Mouse (Mus musculus) brain, embryonic 14.5 days (tissue): ENCODE results near the gene Sync. TPM values are rescaled to one million over a fixed set of nuclear protein-coding genes. Genes with fewer than 3 reads are reported as not detected.
A peak's percentile ranks its signal among the peaks of the same experiment; 100 is the strongest.

Experiments used
- DNase-seq: peaks from one replicate; pipeline ENCODE4 v3.0.0-alpha.2; 2011; ENCODE audit warnings: low read depth
- CTCF ChIP-seq: fragments of 200-500 bp; IDR thresholded peaks from 2 replicates; pipeline ENCODE4 v1.5.1; 2012; ENCODE audit warnings: inconsistent platforms, mild to moderate bottlenecking, moderate library complexity, borderline replicate concordance; ENCODE audit not compliant: insufficient read depth, insufficient read length; ENCODE audit errors: extremely low read depth
- POLR2A ChIP-seq: fragments of 200-500 bp; IDR thresholded peaks from 2 replicates; pipeline ENCODE4 v1.6.1; 2012; ENCODE audit warnings: mild to moderate bottlenecking, inconsistent platforms, borderline replicate concordance; ENCODE audit not compliant: poor library complexity, insufficient read depth, insufficient read length, severe bottlenecking; ENCODE audit errors: extremely low read depth
- polyA plus RNA-seq: library from polyadenylated mRNA; depleted of rRNA; stranded (reverse); fragments of >200 nt; gene quantifications from 2 replicates; pipeline ENCODE4 v1.2.3, GENCODE M21; 2012; rRNA removed

Sync gene
- polyA plus RNA-seq: 0.44 and 1.1 TPM in 2 replicates

GRCm38 (mm10) chr4:129287472-129287981 lies at the start of gene Sync:
TSS of gene Sync (plus strand) at chr4:129287617.
- DNase-seq: peak; percentile 25
- TF ChIP-seq CTCF (no peak), POLR2A (no peak)

- peak; percentile 64 for DNase-seq
- TF ChIP-seq CTCF: no peak
- no peak for TF ChIP-seq POLR2A
These were observed 49.5 kb upstream of the Sync start for GRCm38 (mm10) chr4:129237843-129238441.

GRCm38 (mm10) chr4:129238579-129239016 lies 48.8 kb upstream of the Sync start:
- DNase-seq: peak; percentile 57
- TF ChIP-seq CTCF (no peak), POLR2A (no peak)

DNA sequence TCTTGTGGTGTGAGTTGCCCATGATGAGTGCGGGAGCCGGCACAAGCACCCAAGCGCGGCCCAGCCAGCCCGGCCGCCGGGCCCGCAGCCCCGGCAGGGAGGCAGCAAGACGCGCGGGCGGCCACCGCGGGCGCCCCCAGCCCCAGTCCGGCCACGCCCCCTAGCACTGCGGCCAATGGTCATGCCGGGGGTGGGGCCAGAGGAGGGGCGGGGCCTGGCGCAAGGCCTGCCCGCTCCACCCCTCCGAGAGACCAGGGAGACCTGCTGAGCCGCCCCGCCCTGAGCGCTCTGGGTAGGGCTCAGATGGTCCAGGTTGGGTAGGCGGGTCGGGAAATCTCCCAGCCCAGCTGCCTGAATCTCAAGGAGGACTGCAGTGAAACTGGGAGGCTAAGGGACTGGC lies 48.3 kb upstream of the Sync start:
- TF ChIP-seq POLR2A (peak; percentile 84), CTCF (no peak)
- peak; percentile 91 for DNase-seq

- no peak for TF ChIP-seq POLR2A
- peak; percentile 64 for DNase-seq
These were observed 45.5 kb upstream of the Sync start for GRCm38 (mm10) chr4:129241898-129242297.

GRCm38 (mm10) chr4:129242327-129242726 lies 45.1 kb upstream of the Sync start:
- TF ChIP-seq CTCF (no peak), POLR2A (no peak)
- no peak for DNase-seq

DNA sequence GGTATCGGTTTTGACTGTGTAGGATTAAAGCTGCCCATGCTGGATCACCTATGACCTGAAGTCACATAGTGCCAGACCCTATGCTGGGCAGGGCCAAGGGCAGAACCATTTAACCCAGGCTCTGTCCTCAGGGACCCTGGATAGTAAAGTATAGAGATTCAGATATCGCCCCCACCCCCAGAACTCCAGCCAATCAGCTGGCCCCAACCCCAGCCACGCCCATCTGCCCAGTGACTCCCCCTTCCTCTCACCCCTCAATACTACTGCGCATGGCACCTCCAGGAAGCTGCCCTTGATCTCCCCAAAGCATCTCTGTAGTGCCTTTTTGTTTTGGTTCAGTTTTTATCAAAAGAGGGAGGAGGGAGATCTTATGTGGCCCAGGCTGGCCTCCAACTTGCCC lies 44.7 kb upstream of the Sync start:
- no peak for TF ChIP-seq CTCF
- no peak for TF ChIP-seq POLR2A
- no peak for DNase-seq

DNA sequence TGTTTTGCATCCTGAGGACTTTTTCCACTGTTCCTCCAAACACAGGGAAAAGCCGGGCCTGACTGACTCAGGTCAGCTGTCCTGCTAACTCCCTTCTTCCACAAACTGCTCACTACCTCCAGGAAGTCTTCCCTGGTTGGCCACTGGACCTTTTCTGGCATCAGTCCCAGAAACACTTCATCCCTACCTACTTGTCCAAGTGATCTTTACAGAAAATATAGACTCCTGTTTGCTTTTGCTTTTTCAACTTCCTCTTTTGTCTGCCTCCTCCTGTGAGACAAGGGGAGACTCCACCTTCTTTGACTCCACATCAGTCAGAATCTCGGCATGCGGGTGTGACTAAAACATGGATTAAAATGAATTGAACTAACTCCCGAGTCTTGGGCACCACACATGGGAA lies 42.6 kb upstream of the Sync start:
- TF ChIP-seq CTCF (no peak), POLR2A (no peak)

DNA sequence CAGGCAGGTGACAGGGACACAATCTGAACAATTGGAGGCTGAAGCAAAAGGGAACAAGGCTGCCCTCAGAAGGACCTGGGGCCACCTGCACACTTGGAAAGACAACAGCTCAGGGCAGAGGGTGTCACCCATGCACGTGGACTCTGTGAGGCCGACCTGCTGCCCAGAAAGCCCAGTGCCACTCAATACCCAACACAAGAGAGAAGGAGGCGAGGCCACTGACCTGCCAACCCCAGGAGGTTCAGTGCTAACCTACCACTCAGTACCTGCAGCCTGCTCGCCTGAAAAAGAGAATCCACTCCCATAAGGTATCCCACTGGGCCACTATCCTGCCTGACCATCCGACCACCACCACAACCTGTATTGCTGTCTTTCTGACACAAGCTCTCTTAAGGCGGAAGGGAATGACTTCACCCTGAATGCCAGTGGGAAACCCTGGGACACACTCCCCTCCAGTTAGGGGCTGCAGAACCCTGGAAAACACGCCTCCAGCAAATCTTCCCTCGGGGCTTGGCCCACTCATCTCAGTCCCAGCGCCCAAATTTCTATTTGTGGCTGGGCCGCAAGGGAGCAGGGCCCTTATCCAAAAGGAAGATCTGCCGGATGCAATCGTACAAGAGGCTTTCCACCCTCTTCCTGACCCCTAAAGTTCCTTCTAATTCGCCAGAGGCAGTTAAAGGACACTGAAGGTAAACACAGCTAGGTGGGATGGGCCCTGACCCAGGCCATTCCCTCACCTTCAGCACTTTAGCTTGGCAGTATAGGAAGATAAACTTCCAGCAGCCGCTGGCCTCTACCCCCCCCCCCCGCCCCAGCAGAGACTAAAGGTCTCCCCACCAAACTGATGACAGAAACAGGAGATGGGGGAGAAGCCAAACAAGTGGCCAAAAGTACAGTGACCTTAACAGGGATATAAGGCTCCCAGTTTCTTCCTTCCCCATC lies 40.8 kb upstream of the Sync start:
- no peak for TF ChIP-seq POLR2A
- TF ChIP-seq CTCF: no peak
- DNase-seq: no peak

More for the DNA sequence above, 42.6 kb upstream of the Sync start:
- no peak for DNase-seq

DNA sequence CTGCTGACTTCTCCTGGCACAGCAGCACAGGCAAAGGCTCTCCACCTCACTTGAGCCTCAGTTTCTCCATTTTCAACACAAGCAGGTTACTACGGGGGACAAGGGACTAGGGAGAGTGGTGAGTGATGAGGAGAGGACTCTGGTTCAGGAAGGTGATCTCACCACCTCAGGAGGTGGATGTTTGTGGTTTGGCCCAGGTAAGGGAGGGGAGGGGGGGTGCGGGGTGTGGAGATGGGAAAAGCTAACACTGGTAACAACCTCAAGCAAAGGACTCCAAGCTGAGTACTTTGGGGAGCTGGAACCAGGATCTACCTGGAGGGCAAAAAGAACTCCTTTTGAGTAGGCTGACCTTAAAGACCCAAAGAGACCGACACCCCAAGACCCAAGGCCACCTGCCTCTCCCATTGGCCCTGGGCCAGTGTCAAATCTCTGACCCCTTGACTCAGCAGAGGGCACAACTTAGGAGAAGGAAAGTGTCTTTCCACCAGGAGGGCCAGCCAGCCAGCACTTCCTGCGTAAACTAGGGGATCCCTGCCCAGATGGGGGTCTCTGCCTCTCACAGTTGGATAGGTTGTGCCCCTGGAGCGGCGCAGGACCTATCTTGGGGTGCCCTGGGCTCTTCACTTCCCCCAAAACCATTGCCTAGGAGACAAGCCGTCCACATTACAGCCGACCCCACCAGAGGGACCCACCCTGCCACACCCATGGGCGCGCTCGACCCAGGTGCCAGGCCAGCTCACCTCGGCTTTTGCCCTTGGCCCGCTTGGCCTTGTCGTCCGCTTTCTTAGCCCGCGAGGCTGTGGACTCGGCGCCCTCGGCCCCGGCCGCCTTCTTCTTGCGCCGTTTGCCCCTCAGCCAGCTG lies 39.8 kb upstream of the Sync start:
- DNase-seq: no peak
- TF ChIP-seq CTCF: no peak
- TF ChIP-seq POLR2A: no peak
